Mouse (Mus musculus) thymus, adult 2 months (tissue): Measurements from ENCODE around the gene Cdc42bpa. TPM values are rescaled to one million over a fixed set of nuclear protein-coding genes. Genes with fewer than 3 reads are reported as not detected.

Source experiments
- DNase-seq: peaks from one replicate; pipeline ENCODE4 v3.0.0; 2021
- H3K27ac ChIP-seq: fragments of 200-500 bp; 2 replicates; pipeline ENCODE4 v1.5.1; 2012; ENCODE audit warnings: low read length, control low read depth; ENCODE audit not compliant: control insufficient read depth, insufficient read depth
- H3K27me3 ChIP-seq: fragments of 200-500 bp; 2 replicates; pipeline ENCODE4 v1.6.1; 2012; ENCODE audit warnings: mild to moderate bottlenecking, low read length, moderate library complexity, mixed read lengths; ENCODE audit not compliant: control insufficient read depth, insufficient read depth
- H3K36me3 ChIP-seq: fragments of 200-500 bp; 2 replicates; pipeline ENCODE4 v1.6.1; 2012; ENCODE audit warnings: mild to moderate bottlenecking, low read length, moderate library complexity; ENCODE audit not compliant: control insufficient read depth, insufficient read depth
- H3K4me1 ChIP-seq: fragments of 200-500 bp; replicated peaks from 2 replicates; pipeline ENCODE4 v1.6.1; 2012; ENCODE audit warnings: low read length; ENCODE audit not compliant: control insufficient read depth, insufficient read depth
- H3K4me3 ChIP-seq: fragments of 200-500 bp; 2 replicates; pipeline ENCODE4 v1.5.1; 2012; ENCODE audit warnings: mild to moderate bottlenecking, low read length, control low read depth, moderate library complexity; ENCODE audit not compliant: control insufficient read depth, insufficient read depth
- CTCF ChIP-seq: fragments of 200-500 bp; IDR thresholded peaks from 2 replicates; pipeline ENCODE4 v1.5.1; 2012; ENCODE audit warnings: mild to moderate bottlenecking, control low read depth, low read length, moderate library complexity, borderline replicate concordance; ENCODE audit not compliant: control insufficient read depth, poor library complexity, insufficient read depth; ENCODE audit errors: extremely low read depth
- POLR2A ChIP-seq: fragments of 200-500 bp; IDR thresholded peaks from 2 replicates; pipeline ENCODE4 v1.6.1; 2012; ENCODE audit warnings: mild to moderate bottlenecking, low read length, control low read depth, moderate library complexity; ENCODE audit not compliant: control insufficient read depth, poor library complexity, insufficient read depth; ENCODE audit errors: extremely low read depth
- WGBS: fragments of 180-500 bp; shearing (Covaris S2); methylation state at CpG from one replicate; pipeline ENCODE4 v1.1.7; 2018; 5-methylcytosine and 5-hydroxymethylcytosine counted together
- polyA plus RNA-seq: library from polyadenylated mRNA; depleted of rRNA; stranded (reverse); fragments of >200 nt; gene quantifications from 2 replicates; pipeline ENCODE4 v1.2.3, GENCODE M21; 2012

The Cdc42bpa gene
- polyA plus RNA-seq, 1 experiment, result 3.9 TPM

DNA sequence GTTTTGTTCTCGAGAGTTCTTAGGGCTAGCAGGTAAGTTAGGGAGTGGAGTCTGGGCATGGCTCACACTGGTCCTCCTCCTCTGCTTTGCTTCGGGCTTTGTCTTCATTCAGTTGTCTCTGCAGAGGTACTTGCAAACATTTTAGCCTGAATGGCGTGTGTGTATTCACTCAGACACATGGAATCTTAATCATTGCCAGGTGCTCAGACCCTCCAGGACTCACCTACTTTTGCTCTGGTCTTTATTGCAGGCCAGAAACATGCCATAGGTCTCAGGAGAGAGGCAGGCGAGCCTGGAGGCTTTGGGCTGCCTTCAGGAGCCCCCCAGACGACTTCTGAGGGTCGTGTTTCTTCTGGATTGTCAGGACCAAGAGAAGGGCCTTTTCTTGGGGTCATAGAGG, 17.2 kb downstream of the Cdc42bpa start:
- Histone ChIP-seq H3K27me3 (no peaks in the 10 kb centered on the region), H3K4me3 (no peak overlapping the region), H3K27ac (no peak overlapping the region), H3K36me3 (no peaks in the 10 kb centered on the region), H3K4me1 (no peaks in the 10 kb centered on the region)
- DNase-seq, result no peak
- TF ChIP-seq CTCF (no peak), POLR2A (no peak)
- 88% methylated on average over 6 of the region's 6 CpGs for WGBS

DNA sequence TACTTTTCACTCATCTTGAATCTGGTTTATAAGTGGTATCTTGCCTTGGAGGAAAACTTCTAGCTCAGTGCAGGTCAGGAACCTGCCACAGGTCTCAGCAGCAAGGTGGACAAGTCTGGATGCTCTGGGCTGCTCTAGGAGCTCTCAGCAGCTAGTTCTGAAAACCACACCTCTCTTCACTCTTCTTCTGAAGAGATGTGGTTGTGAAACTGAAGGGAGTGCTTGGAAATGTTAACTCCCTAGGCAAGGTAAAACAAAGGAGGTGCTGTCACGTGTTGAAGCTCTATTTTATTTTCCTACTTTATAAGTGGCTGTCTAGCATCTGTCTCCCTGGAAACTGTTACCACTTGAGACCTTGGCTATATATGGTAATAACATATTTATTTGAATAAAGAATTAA, 18.5 kb downstream of the Cdc42bpa start:
- Histone ChIP-seq H3K27me3 (no peaks in the 10 kb centered on the region), H3K4me3 (no peak overlapping the region), H3K4me1 (no peaks in the 10 kb centered on the region), H3K27ac (no peak overlapping the region), H3K36me3 (no peaks in the 10 kb centered on the region)
- DNase-seq, result no peak
- 76% methylated on average over 1 of the region's 1 CpGs for WGBS
- no peak for TF ChIP-seq CTCF
- no peak for TF ChIP-seq POLR2A

DNA sequence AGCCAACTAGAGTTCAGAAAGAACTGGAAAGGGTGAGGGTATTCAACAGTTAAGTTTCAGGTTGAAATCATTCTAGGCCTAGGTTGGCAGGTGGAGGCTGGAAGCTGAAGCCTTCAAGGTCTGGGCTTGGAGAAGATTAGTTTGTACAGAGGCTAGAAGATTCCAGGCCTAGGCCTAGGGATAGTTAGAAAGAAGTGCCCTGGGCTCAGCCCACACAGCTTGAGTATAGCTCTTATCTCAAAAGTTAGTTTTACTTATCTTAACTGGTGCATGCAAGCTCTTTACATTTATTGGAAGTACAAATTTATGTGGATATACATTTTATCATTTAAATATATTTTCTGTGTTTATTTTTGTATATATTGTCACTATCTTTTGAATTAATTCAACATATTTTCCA, 21.4 kb downstream of the Cdc42bpa start:
- TF ChIP-seq CTCF (no peak), POLR2A (no peak)
- H3K4me3 ChIP-seq, result no peak overlapping the region
- H3K27me3 ChIP-seq, result no peaks in the 10 kb centered on the region
- no peaks in the 10 kb centered on the region for H3K36me3 ChIP-seq
- DNase-seq, result no peak
- no peak overlapping the region for H3K27ac ChIP-seq
- no peaks in the 10 kb centered on the region for H3K4me1 ChIP-seq

DNA sequence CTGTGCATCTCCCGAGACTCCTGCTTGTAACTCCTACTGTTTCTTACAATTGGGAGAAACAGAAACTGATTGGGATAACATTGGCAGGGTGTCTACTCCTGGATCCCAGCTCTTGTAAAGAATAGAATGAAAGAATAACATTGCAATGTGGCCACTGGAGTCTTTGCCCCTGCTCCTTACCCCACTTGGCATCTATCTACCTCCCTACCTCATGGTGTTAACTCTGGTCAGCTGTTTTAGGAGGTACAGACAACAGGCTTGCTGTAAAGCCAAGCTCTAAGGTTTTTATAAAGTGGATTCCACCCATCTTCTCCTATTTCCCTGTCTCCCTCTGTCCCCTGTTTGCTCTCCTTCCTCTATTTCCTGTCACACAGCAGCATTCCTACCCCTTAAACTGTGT, 21.9 kb downstream of the Cdc42bpa start:
- 100% methylated on average over 1 of the region's 1 CpGs for WGBS
- DNase-seq, result no peak

DNA sequence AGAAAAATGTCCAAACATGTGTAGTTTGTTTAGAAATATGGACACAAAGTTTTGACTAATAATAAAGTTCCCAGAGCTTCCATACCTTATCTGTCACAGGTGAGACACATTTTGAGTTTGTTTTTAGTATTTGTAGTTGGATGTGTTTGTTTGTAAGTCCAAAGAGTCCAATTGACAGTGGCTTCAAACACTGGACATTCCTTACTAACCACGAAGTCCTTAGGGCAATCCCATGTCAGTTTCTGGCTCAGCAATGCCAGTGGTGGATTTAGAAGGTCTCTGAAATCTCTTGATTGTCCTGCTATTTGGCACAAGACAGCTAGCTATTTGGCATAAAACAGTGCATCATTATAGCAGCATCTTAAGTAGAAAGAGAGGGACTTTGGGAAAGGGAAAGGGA, 22.7 kb downstream of the Cdc42bpa start:
- TF ChIP-seq CTCF (no peak), POLR2A (no peak)
- WGBS, result 85% methylated on average over 1 of the region's 1 CpGs
- Histone ChIP-seq H3K27ac (no peak overlapping the region), H3K36me3 (no peaks in the 10 kb centered on the region), H3K27me3 (no peaks in the 10 kb centered on the region), H3K4me1 (no peaks in the 10 kb centered on the region), H3K4me3 (no peak overlapping the region)
- DNase-seq, result no peak

More for the DNA sequence above, 21.9 kb downstream of the Cdc42bpa start:
- H3K27ac ChIP-seq, result no peak overlapping the region
- no peak overlapping the region for H3K4me3 ChIP-seq
- H3K27me3 ChIP-seq, result no peaks in the 10 kb centered on the region
- H3K36me3 ChIP-seq, result no peaks in the 10 kb centered on the region
- no peaks in the 10 kb centered on the region for H3K4me1 ChIP-seq
- TF ChIP-seq CTCF, result no peak
- TF ChIP-seq POLR2A, result no peak

DNA sequence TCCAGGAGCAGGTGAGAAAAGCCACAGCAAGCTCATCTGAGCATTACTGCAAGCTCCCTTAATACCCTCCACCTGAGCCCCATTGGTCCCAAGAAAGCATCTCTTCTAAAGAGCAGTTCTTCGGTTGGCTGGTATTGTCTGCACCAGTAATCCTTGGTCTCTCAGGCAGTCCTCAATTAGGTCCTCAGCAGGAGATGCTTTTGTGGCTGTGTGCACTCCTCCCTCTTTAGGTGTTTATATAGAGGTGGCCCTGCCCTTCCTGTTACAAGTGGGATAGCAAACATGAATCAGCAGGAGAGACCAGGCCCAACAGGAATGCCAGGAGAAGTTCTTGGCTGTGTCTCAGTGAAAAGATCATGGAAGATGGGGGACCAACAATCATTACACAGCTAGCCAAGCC, 23.9 kb downstream of the Cdc42bpa start:
- no peaks in the 10 kb centered on the region for H3K36me3 ChIP-seq
- no peaks in the 10 kb centered on the region for H3K4me1 ChIP-seq
- no peak overlapping the region for H3K4me3 ChIP-seq
- no peak for TF ChIP-seq POLR2A
- TF ChIP-seq CTCF, result no peak
- no peak overlapping the region for H3K27ac ChIP-seq
- no peaks in the 10 kb centered on the region for H3K27me3 ChIP-seq
- WGBS, result 100% methylated on average over 1 of the region's 1 CpGs
- DNase-seq, result no peak

DNA sequence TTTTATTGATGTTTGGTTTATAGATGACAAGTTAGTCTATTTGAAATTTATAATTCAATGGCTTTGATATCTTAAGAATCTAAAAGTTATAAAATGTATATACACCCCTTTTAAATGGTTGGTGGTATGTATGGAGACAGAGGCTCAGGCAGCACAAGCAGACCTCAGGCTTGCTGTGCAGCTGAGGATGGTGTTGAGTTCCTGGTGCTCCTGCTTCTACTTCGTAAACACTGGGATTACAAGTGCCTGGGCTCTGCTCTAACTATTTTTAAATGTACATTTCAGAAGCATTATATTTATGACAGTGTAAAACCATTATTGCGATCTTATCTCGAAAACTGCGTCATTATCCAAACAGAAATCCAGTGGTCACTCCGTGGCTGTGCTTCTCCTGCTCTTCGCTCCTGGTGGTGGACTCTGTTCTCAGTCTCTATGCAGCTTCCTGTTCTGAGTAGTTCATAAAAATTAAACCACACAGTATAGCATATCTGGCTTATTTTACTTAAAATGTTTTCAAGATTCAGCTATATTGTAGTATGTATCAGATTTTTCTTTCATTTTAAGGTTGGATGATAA, 31.5 kb downstream of the Cdc42bpa start:
- H3K4me3 ChIP-seq, result no peak overlapping the region
- WGBS, result 81% methylated on average over 6 of the region's 6 CpGs
- H3K27me3 ChIP-seq, result no peaks in the 10 kb centered on the region
- no peaks in the 10 kb centered on the region for H3K36me3 ChIP-seq
- H3K27ac ChIP-seq, result no peak overlapping the region
- DNase-seq, result no peak
- no peak for TF ChIP-seq POLR2A
- no peak for TF ChIP-seq CTCF
- H3K4me1 ChIP-seq, result no peaks in the 10 kb centered on the region
